Mouse (Mus musculus): ENCODE results near the gene Mdfi.

- TF ChIP-seq POLR2A (IDR thresholded peaks at IDR 0.05; ENCODE audit: borderline replicate concordance, extremely low read depth, low read depth, low read length) (no peak), CTCF (IDR thresholded peaks at IDR 0.05; ENCODE audit: insufficient read depth, low read length) (no peak)
Observed at GRCm38 (mm10) chr17:47837808-47838207, 3.3 kb upstream of the Mdfi start.

Data from lung, adult 2 months (tissue).